Mouse (Mus musculus): ENCODE data around the gene 1810055G02Rik. TPM values are rescaled to one million over a fixed set of nuclear protein-coding genes. Genes with fewer than 3 reads are reported as not detected.
A peak's percentile ranks its signal among the peaks of the same experiment; 100 is the strongest.

Gene 1810055G02Rik
- polyA plus RNA-seq, 1 experiment from 2014 or later, result 33.0 TPM

DNA sequence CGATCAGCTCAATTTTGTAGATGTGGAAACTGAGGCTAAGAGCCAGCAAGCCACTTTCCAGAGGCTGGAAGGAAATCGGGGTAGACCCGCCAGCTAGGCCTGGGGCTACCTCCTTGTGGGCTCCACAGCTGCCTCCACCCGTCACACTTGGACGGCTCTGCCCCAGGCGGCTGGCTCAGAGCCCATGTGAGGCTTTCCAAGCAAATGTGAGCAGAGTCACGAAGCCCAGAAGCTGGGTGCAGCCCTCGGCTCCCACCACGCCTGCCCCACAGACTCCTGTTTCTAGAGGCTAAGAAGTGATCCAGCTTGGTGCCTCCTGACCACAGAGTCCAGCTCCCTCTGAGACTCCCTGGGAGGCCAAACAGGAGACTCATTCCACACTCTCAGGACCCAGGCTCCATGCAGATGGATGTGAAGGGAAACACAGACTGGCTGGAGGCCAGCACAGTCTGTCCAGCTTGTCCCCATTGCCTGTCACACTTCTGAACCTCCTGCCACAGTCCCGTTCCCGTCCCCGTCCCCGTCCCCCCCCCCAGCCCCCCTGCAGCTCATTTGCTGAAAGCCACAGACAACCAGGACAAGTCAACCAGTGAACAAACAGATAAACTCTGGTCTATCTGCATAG, 26.7 kb upstream of the 1810055G02Rik start:
- Histone ChIP-seq H3K4me2 (peak overlapping the region; percentile 23; the same call in 1 of the 2 replicates), H3K27ac (peak overlapping the region; percentile 73), H3K36me3 (0 out of 2 replicates have a peak, but pooled peaks cover 9% of the 10 kb centered on the region), H3K27me3 (no peaks in the 10 kb centered on the region), H3K9ac (replicated peaks) (peak overlapping the region; percentile 34; the same call in 1 of the 2 replicates), H3K9me3 (0 out of 2 replicates have a peak, but pooled peaks cover 3% of the 10 kb centered on the region), H3K4me1 (replicated peaks) (peaks cover 53% of the 10 kb centered on the region), H3K4me3 (replicated peaks) (no peak overlapping the region)
- WGBS, result 58% methylated on average over 13 of the region's 13 CpGs
- ATAC-seq (ENCODE audit: insufficient number of reproducible peaks, insufficient read depth, low FRiP score, low TSS enrichment, low read depth), result no peak

DNA sequence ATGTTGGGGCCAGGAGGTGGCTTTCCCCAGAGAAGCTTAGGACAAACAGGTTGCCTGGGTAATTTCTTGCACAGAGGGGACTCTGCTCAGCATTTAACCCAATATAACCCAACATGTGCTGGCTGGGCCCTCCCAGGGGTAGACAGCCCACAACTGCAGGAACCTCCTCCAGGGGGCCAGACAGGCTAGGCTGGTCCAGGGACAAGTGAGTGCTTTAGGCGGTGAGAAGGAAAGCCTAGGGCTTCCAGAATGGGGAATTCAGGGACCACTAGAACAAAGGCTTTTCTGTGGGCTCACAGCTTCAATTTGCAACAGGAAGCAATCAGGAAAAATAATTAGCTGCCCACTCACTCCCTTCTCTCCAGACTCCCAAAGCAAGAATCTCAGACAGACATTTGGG, 23.7 kb upstream of the 1810055G02Rik start:
- no peaks in the 10 kb centered on the region for H3K9me3 ChIP-seq
- H3K27me3 ChIP-seq, result no peaks in the 10 kb centered on the region
- peak overlapping the region; percentile 97 for H3K4me3 ChIP-seq (replicated peaks)
- H3K27ac ChIP-seq, result peak overlapping the region; percentile 94
- 0 out of 2 replicates have a peak, but pooled peaks cover 3% of the 10 kb centered on the region for H3K36me3 ChIP-seq
- 4% methylated on average over 1 of the region's 1 CpGs for WGBS
- peaks cover 69% of the 10 kb centered on the region for H3K4me1 ChIP-seq (replicated peaks)
- peak overlapping the region; percentile 98 for H3K4me2 ChIP-seq
- ATAC-seq (ENCODE audit: insufficient number of reproducible peaks, insufficient read depth, low FRiP score, low TSS enrichment, low read depth), result no peak
- H3K9ac ChIP-seq (replicated peaks), result peak overlapping the region; percentile 96

DNA sequence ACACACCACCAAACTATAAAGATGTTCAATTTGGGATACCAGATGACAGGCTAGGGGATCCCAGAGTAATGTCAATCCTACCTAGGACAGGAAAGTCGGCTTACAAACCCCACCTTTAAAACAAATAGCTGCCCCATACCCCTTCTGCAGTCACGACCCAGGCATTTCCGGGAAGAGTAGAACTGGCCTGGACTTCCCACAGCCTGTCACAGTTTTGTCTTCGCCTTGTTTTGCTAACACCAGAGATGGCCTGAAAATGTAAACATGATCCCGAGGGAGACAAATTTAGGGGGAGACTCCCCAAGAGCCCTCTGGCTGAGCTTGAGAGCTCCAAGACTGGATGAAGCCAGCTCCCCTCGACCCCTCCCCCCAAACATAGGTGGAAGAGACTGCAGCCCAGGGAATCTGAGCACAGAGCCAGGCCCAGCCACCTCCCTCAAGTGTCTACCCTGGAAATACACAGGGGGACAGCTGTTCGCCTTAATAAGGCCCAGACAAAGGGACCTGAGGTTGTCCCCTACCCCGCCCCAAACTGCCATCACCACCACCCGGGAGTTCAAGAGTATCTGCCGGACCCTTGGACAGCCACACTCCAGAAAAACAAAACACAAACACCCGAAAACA, 23.0 kb upstream of the 1810055G02Rik start:
- WGBS, result 4% methylated on average over 11 of the region's 11 CpGs
- ATAC-seq (ENCODE audit: insufficient number of reproducible peaks, insufficient read depth, low FRiP score, low TSS enrichment, low read depth), result no peak
- Histone ChIP-seq H3K27ac (peak overlapping the region; percentile 94), H3K4me1 (replicated peaks) (peaks cover 67% of the 10 kb centered on the region), H3K9me3 (no peaks in the 10 kb centered on the region), H3K4me3 (replicated peaks) (peak overlapping the region; percentile 97), H3K27me3 (no peaks in the 10 kb centered on the region), H3K36me3 (0 out of 2 replicates have a peak, but pooled peaks cover 3% of the 10 kb centered on the region), H3K4me2 (peak overlapping the region; percentile 98), H3K9ac (replicated peaks) (peak overlapping the region; percentile 96)

DNA sequence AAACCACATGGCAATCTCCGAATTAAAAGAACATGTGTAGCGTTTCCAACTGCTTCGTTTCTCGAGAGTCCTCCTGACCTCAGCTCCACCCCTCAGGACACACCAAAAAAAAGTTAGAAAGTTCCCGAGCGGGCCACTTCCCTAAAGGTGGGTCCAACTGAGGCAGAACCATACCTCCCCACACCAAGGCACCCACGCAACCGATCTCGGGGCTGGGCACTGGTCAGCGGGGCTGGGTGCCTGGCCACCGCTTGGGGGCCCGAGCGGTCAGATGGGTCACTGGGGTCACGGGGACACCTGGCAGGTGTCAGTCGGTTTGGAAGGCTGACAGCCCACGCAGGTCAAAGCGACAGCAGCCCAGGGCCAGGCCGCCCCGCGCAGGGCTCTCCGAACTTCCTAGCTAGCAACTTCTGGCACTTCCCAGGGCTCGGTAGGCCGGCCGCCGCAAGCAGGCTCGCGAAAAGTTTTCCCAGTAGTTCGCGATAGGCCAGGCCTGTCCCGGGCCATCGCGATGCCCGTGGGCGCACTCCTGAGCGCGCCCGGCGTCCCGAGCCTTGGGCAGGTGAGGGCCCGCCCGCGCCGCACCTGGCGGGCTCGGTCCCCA, 22.4 kb upstream of the 1810055G02Rik start:
- peak overlapping the region; percentile 94 for H3K27ac ChIP-seq
- under 1% methylated on average over 45 of the region's 45 CpGs for WGBS
- no peaks in the 10 kb centered on the region for H3K9me3 ChIP-seq
- H3K4me1 ChIP-seq (replicated peaks), result peaks cover 61% of the 10 kb centered on the region
- peak overlapping the region; percentile 98 for H3K4me2 ChIP-seq
- 0 out of 2 replicates have a peak, but pooled peaks cover 3% of the 10 kb centered on the region for H3K36me3 ChIP-seq
- H3K27me3 ChIP-seq, result no peaks in the 10 kb centered on the region
- peak overlapping the region; percentile 96 for H3K9ac ChIP-seq (replicated peaks)
- ATAC-seq (ENCODE audit: insufficient number of reproducible peaks, insufficient read depth, low FRiP score, low TSS enrichment, low read depth), result no peak
- peak overlapping the region; percentile 97 for H3K4me3 ChIP-seq (replicated peaks)

DNA sequence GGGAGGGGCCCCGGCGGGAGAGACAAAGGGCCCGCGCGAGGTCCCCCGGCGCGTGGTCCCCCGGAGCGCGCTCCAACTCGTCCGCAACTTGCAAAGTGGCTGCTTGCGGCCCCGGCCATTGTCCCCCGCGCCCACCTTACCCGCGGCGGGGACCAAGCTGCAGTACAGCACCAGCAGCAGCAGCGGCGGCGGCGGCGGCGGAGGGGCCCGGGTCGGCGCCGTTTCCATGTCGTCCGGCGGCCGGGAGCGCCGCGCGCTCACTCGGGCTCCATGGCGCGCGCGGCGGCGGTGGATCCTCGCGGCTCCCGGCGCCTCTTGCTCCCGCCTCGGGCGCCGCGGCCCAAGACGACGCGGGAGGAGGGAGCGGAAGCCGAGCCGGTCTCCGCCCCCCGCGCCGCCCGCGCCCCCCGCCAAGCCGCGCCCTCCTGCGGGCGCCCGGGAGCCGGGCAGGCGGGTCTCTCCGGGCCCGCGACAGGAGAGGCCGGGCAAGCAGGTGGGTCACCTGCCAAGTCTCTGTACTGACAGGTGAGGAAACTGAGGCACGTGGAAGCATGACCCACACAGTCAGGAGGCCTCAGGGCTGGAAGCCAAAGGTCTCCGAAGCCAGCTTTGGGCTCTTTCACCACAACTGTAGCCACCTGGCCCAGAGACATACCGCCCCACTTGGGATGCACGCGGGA, 21.7 kb upstream of the 1810055G02Rik start, which contains the start of gene Lrp5:
Gene Lrp5, minus strand, starts transcription at position 350 of the 680 bp plus-strand sequence.
- Histone ChIP-seq H3K4me2 (peak within 1 kb of the TSS; percentile 98), H3K9me3 (no peaks in the 10 kb centered on the region), H3K27me3 (no peaks in the 10 kb centered on the region), H3K36me3 (0 out of 2 replicates have a peak, but pooled peaks cover 3% of the 10 kb centered on the region), H3K27ac (peak within 1 kb of the TSS; percentile 94), H3K4me1 (replicated peaks) (peaks cover 54% of the 10 kb centered on the region), H3K9ac (replicated peaks) (peak within 1 kb of the TSS; percentile 96), H3K4me3 (replicated peaks) (peak within 1 kb of the TSS; percentile 97)
- no peak for ATAC-seq (ENCODE audit: insufficient number of reproducible peaks, insufficient read depth, low FRiP score, low TSS enrichment, low read depth)
- WGBS, result 1% methylated on average over 79 of the region's 83 CpGs

DNA sequence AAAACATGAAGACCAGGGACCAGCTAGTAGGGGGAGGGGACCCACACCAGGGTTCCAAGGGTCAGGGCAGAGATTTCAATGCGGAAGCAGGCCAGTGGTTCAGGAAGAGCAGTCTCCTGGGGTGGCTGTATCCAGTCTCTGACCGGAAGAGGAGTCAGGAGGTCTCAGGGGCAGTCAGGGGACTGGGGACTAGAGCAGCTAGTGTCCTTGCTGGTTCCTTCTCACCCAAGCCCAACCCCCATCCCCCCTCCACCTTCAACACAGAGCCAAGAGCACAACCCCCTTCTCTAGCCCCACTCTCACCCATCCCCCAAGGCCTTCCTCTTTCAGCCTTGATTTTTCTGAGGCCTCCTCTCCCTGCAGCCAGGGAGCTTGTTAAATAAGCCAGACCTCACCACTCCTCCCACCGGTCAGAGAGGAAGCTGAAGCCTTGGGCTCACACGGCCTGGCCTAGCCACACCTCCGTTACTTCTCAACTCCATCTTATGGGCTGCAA, 20.4 kb upstream of the 1810055G02Rik start:
- H3K4me1 ChIP-seq (replicated peaks), result peaks cover 42% of the 10 kb centered on the region
- peak; percentile 38; the same call in 1 of the 2 replicates for ATAC-seq (ENCODE audit: insufficient number of reproducible peaks, insufficient read depth, low FRiP score, low TSS enrichment, low read depth)
- no peak overlapping the region for H3K4me3 ChIP-seq (replicated peaks)
- no peaks in the 10 kb centered on the region for H3K9me3 ChIP-seq
- H3K27me3 ChIP-seq, result no peaks in the 10 kb centered on the region
- WGBS, result 18% methylated on average over 5 of the region's 5 CpGs
- 0 out of 2 replicates have a peak, but pooled peaks cover 3% of the 10 kb centered on the region for H3K36me3 ChIP-seq
- peak overlapping the region; percentile 84 for H3K27ac ChIP-seq
- H3K4me2 ChIP-seq, result 0 out of 2 replicates have a peak overlapping the region, but pooled peaks have one; percentile 98
- no peak overlapping the region for H3K9ac ChIP-seq (replicated peaks)

DNA sequence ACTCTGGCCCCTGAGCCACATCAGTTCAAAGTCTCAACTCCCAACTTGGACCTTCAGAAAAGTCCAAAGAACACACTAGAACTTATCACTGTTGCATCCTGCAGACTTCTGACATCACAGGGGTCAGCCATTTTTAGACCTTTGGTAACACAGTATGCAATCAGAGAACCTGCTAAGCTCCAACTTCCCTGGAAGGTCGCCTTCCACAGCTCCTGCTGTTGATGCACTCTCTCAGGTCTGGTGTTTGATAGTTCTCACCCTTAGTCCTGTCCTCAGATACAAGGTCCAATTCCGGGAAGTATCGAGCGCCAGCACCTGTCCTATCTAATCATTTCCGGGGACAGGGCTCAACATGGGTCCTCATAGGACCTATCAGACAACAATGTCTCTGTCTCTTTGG, 16.8 kb upstream of the 1810055G02Rik start:
- Histone ChIP-seq H3K4me2 (no peak overlapping the region), H3K27me3 (no peaks in the 10 kb centered on the region), H3K27ac (no peak overlapping the region), H3K4me1 (replicated peaks) (peaks cover 17% of the 10 kb centered on the region), H3K9ac (replicated peaks) (no peak overlapping the region), H3K36me3 (no peaks in the 10 kb centered on the region), H3K4me3 (replicated peaks) (no peak overlapping the region), H3K9me3 (no peaks in the 10 kb centered on the region)
- WGBS, result 91% methylated on average over 5 of the region's 5 CpGs
- ATAC-seq (ENCODE audit: insufficient number of reproducible peaks, insufficient read depth, low FRiP score, low TSS enrichment, low read depth), result no peak

DNA sequence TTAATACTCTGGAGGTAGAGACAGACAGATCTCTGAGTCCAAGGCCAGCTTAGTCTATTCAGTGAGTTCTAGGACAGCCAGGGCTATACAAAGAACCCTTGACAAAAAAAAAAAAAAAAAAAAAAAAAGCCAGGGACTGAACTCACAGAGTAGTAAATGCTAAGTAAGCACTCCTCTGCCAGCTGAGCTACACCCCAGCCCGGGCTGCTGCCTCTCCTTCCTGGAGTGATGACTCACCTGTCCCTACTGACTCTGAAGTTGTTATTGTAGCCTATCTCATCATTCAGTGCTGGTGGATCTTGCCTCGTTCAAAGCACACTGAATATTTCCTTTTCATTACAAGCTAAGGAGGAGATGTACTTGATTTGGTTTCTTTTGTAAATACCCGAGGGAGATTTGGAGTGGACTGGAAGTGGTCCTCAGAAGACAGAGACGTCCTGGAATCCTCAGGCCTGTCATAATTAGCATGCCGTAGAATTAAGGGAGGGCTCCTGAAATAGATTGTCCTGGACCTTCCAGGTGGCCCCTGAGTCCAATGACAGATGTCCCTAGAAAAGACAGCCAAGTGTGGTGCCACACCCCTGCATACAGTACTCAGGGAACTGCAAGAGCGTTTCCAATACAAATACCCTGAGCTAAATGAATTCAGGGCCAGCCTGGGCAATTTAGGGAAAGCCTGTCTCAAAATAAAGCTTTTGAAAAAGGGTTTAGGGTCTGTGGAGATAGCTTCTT, 15.5 kb upstream of the 1810055G02Rik start:
- peaks cover 6% of the 10 kb centered on the region for H3K4me1 ChIP-seq (replicated peaks)
- H3K36me3 ChIP-seq, result no peaks in the 10 kb centered on the region
- no peak for ATAC-seq (ENCODE audit: insufficient number of reproducible peaks, insufficient read depth, low FRiP score, low TSS enrichment, low read depth)
- WGBS, result 67% methylated on average over 6 of the region's 6 CpGs
- no peak overlapping the region for H3K9ac ChIP-seq (replicated peaks)
- H3K27me3 ChIP-seq, result no peaks in the 10 kb centered on the region
- no peak overlapping the region for H3K27ac ChIP-seq
- no peaks in the 10 kb centered on the region for H3K9me3 ChIP-seq
- no peak overlapping the region for H3K4me2 ChIP-seq
- H3K4me3 ChIP-seq (replicated peaks), result no peak overlapping the region

DNA sequence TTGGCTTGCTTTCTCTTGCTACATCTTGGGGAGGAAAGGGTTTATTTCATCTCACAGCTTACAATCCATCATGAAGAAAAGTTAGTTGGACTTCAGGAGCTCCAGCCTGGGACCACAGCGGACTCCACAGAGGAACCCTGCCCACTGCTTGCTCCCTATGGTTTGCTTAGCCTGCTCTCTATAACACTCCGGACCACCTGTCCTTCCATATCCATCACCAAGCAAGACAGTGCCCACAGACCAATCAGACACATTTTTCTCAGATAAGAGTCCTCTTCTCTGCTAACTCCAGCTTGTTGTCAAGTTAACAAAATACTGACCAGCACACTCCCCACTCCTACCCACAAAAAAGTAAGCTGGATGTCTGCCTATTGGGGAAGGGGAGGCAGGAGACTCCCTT, 13.6 kb upstream of the 1810055G02Rik start:
- H3K27ac ChIP-seq, result no peak overlapping the region
- WGBS, result 82% methylated on average over 2 of the region's 2 CpGs

DNA sequence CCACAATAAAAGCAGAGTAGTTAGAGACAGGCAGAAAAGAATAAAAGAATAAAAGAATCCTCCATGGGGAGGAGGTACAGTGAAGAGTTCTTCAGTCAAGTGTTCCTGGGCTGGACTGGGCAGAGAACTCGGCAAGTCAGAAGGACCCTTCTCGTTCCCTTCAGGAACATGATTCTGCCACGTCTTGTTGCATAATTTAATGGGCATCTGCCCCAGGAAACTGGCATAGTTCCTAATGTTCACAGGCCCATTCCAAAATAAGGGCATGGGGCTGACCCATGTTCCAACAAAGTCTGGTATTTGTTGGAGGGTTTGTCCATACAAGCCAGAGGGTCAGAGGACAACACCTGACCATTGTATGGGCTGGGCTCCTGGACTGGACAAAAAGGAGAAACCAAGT, 13.1 kb upstream of the 1810055G02Rik start:
- Histone ChIP-seq H3K27me3 (no peaks in the 10 kb centered on the region), H3K4me3 (replicated peaks) (no peak overlapping the region), H3K9ac (replicated peaks) (no peak overlapping the region), H3K27ac (no peak overlapping the region), H3K4me2 (no peak overlapping the region), H3K4me1 (replicated peaks) (no peaks in the 10 kb centered on the region), H3K9me3 (no peaks in the 10 kb centered on the region), H3K36me3 (no peaks in the 10 kb centered on the region)
- 87% methylated on average over 3 of the region's 3 CpGs for WGBS
- ATAC-seq (ENCODE audit: insufficient number of reproducible peaks, insufficient read depth, low FRiP score, low TSS enrichment, low read depth), result no peak

More for the DNA sequence above, 13.6 kb upstream of the 1810055G02Rik start:
- no peak for ATAC-seq (ENCODE audit: insufficient number of reproducible peaks, insufficient read depth, low FRiP score, low TSS enrichment, low read depth)
- H3K9me3 ChIP-seq, result no peaks in the 10 kb centered on the region
- no peak overlapping the region for H3K4me3 ChIP-seq (replicated peaks)
- no peaks in the 10 kb centered on the region for H3K27me3 ChIP-seq
- no peak overlapping the region for H3K4me2 ChIP-seq
- H3K36me3 ChIP-seq, result no peaks in the 10 kb centered on the region
- no peak overlapping the region for H3K9ac ChIP-seq (replicated peaks)
- H3K4me1 ChIP-seq (replicated peaks), result no peaks in the 10 kb centered on the region
